Mouse (Mus musculus): ENCODE data around the gene BC052040.

Gene BC052040

DNA sequence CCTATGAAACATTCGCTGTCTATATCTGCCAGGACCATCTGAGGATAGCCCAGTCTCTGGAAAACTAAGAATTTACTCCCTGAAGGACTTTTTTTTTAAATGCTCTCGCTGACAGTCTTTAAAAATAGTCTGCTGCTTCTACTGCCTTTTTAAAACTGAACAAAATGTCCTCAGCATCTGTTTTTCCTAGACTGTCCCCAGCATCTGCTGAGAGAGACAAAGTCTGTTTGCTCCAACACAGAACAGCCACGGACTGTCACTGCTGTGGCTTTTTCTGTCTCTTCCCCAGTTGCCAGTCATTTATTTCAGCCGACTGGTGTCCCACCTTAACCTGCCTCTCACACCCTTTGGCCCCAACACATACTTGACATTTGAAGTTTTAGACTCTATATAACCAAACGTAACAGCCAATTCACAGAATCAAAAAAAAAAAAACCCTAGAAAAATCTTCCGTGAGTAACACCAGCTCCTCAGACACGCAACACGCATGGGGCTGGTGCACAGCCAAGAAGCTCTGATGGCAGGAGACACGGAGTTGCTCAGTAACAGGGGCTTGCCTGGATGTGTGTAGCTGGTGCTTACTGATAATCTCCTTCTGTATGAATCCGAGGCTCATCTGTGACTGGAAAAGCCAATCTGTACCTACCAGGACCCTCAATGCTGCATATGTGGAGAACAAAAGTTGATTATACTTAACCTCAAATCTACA is 188.2 kb downstream of the BC052040 start:
- no peak for DNase-seq (ENCODE audit: low spot score in 2 of 2)

DNA sequence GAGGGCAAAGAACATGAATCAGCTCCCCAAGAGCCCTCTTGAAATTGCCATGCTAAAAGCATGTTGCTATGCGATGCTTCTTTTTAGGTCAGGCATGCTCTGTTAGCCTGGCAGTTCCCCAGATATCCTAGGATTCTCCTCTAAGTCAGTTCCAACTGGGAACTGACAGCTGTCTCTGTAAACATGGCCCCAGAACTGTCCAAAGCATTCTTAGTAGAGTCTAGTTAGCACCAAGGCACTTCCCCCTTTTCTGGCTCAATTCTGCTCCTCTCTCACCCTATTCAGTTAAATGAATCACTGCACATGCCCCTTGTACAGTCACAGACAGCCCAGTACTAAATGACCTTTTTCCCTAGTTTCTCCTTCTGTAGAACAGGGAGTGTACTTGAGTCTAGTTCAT is 191.2 kb downstream of the BC052040 start:
- no peak for DNase-seq (ENCODE audit: low spot score in 2 of 2)

DNA sequence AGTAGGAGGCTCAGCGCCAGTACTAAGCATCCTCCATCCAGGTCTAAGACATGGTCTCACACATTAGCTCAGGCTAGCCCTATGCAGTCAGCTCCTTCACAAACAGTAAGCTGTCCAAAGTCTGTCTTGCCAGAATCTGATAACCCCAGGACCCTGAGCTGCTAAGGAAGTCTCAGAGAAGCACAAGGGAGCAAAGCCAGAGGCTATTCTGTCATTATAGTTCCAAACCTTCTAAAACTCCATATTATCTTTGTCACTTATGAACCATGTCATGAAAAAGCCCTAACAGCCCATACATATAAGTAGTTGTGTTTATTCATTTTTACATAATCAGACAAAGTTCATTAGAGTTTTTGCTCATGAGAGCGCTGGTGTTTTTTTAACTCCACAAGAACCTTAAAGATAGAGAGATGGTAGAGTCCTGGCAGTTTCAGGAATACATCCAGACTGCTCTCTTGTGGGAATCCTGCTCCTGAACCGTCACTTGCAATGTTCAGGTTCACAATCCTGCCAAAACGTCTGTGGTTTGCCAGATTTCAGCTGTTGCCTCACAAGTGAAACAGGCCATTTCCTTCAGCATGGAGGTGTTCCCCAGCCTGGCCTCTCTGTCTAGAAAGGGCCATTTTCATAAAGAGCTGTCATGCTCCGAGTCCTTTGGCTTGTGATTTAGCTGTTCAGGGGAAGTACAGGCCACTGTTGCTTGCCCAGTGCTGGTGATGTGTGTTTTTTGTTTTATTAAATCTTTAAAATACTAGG is 192.8 kb downstream of the BC052040 start:
- DNase-seq (ENCODE audit: low spot score in 2 of 2): no peak

DNA sequence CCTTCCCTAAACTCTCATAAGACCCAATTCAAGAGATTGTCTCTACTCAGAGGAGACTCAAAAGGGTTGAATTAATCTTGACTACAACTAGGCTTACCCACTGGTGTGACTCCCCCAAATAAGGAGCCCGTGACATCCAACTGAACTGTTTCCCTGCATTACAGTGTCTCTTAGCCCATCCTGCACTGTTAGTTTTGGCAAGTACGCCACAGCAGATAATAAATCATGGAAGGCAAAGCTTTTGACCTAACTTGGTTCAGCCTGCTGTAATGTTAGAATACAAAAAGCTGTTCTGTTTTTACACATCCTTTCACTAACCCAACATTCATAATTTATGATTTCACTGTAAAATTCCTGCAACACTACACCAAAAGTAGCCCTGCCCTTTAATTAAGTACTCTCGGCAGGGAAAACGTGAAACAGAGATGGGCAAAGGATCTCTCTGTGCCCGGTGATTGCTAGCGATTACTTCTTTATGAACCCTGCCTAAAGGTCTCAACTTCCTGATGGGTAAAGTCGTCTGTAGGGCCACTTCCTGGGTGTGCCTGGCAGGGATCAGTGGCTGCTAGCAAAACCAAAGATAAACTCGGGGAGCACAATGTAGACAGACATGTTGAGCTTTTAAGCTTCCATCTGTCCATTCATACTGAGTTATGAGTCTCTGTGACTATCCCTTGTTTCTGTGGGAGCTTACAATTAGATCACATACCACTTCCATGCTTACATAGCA is 194.1 kb downstream of the BC052040 start:
- peak in 1 of 2 experiments; percentile 12 for DNase-seq (ENCODE audit: low spot score in 2 of 2)

DNA sequence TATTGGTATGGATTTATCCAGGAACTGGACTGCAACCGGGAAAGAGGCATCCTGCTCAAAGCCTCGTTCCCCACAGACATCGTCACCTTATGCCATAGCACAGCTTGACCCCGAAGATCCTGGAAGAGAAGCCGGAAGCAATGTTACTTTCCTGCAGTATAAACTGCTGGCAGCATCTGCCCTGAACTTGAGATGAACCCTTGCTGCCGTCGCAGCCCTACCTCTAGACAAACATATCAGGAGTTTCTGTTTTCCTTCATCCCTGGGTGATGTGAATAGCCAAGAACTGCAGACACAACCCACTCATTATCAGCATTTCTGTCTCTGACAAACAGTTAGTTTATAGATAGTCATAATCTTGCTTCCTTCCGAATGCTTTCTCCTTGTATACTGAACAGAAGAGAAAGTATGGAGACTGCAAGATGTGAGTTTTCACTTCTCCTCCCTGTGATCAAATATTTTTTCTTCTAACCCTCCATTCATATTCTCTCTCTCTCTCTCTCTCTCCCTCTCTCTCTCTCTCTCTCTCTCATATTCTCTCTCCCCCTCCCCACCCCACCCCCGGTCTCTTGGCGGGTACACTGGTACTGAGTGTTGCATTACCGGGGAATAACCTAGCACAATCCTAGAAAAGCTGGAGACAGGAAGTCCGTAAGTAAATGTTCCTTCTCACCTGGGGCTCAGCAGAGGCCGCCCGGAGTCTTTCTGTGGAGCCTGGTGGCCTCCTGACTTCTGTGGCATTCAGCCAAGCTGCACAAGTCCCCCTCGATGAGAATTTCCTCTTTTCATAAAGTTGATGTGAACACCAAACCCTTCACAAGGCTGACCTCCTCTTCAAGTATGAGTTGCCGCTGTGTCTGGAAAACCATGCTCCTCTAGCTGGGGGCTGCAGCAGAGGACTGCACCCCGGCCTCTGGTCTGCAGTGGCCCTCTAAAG is 195.7 kb downstream of the BC052040 start:
- no peak for DNase-seq (ENCODE audit: low spot score in 2 of 2)

DNA sequence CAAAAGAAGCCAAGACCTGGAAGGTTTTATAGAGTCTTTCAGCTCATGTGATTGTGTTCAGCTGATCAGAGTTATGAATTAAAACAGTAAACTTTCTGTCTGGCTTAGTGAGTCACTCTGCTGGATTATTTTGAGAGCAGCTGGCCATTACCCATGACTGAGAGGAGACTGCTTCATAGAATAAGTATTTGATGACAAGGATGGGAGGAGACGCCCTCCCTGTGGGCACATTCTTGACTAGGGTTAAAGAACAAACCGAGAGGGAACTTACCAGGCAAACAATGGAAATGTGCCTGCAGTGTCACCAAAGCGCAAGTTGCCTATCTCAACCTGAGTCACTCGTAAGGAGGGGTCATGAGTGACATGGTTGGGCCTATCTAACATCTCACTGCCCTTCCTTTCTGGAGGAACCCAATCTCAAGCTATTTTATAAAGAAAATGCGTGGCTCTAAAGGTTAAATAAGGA is 199.1 kb downstream of the BC052040 start:
- peak in 1 of 2 experiments; percentile 19 for DNase-seq (ENCODE audit: low spot score in 2 of 2)

DNA sequence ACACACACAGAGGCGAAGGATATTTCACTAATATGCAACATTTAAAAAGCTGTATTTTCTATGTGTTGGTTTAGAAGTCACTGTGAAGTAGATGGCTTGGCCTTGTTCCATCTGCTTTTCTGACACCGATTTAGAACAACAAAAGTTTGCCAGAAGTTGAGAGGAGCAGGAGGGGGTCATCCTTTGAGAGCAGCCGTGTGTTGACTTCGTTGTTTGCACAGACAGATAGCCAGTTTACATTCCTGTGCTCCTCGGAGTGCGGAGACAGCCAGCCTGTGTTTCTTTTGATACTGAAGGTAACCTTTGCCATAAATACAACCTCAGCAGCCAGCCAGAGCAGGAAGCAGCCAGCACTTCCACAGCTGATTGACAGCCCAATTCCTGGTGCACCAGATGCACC is 204.2 kb downstream of the BC052040 start:
- DNase-seq (ENCODE audit: low spot score in 2 of 2): no peak

DNA sequence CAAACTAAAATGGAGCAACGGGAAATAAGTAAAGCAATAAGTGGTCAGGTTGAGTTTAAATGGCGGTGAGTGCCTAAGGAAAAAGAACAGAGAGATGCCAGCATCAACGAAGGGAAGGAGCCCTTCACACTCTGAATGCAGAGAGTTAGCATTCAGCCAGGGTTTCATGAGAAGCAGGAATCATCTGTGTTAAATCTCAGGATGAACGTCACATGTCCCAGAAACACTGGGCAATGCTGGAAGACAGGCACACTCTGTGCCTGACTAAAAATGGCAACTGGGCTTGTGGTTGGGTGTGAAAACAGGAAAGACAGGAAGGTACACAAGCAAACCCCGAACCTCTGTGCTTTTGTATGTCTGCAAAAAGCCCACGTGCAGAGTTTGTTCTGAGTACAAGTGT is 217.3 kb downstream of the BC052040 start:
- no peak for DNase-seq (ENCODE audit: low spot score in 2 of 2)

DNA sequence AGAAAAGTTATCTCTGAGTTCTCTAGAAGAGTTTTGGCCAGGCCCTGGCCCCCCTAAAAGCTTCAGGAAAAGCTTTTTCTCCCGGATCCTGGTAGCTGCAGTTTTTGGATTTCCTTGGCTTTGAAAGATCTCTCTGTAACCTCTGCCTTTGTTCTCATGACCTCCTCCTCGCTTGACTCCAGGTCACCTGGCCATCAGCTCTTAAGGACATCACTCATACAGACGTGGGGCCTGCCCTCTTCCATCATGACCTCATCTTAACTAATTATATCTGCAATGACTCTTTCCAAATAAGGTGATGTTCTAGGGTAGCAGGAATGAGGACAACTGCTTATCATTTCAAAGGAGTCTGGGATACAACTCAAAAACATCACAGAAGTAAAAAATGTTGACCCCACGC is 226.9 kb downstream of the BC052040 start:
- DNase-seq (ENCODE audit: low spot score in 2 of 2): no peak

DNA sequence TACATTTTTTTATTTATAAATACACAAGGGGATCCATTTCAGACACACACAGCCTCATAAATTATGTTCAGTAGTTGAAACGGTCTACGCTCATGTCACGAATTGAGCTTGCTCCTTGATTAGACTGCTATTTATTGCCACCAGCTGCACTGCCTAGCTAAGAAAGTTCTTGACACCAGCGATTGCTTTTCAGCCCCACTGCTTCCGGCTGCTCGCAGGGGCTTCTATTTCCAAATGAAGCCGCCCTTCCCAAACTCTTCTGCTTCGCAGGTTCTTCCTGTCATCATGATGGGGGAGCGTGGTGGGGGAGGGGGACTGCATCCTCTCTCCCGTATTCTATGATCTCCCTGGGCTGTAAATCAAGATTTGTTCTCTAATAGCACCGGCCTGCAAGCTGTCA is 231.8 kb downstream of the BC052040 start:
- no peak for DNase-seq (ENCODE audit: low spot score in 2 of 2)

DNA sequence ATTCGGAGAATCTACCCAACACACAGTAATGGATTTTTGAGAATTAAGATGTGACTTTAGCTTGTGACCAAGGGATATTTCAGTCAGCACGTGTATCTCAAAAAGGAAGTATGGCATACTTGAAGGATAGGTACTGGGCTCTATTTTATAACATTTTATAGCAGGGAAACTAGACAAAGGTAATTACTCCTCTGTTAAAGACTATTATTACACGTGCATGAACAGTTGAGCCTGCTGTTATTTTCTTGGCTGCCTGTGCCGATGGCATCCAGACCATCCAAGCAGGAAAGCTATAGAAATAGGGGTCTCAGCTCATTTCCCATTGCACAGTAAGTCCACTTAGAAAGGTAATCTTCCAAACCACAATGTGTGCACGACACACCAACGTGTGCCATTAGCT is 232.2 kb downstream of the BC052040 start:
- DNase-seq (ENCODE audit: low spot score in 2 of 2): no peak

DNA sequence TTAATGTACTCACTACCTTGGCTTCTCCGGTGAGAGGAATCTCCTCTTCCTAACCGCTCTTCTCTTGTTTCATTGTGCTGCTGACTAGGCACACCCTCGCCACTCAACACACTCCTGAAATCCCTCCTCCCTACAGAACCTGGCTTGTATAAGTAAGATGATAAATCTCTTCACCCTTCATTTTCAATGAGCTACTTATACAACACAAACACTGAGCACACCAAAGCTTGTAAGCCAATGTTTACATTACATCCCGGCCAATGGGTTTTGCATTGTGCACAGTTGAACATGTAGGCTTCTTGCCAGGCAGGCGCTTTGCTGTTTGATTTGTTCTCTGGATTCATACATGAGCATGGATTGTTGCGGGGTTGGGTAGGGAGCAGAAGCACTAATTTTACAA is 236.4 kb downstream of the BC052040 start:
- DNase-seq (ENCODE audit: low spot score in 2 of 2): no peak

DNA sequence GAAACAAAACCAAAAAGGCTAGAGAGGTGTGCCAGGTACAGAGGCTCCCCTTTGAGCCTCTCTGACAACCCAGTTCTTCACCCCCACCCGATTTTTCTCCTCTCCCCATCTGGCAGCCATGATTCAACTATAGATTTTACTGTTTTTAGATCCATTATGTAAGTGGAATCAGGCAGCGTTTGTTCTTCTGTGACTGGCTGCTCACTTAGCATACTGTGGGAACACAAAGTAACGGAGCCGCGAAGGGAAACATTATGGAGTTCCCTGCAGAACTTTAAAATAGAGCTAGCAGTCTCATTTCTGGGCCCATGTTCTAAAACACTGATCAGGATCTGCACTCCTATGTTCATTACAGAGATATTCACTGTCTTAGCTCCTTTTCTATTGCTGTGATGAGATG is 240.8 kb downstream of the BC052040 start:
- no peak for DNase-seq (ENCODE audit: low spot score in 2 of 2)
